Mouse (Mus musculus) retina, embryonic 14.5 days (tissue): ENCODE measurements around the gene Ift140.

Experiments used
- DNase-seq: peaks from one replicate; pipeline ENCODE4 v3.0.0-alpha.2; 2015; ENCODE audit warnings: low spot score

The Ift140 gene

DNA sequence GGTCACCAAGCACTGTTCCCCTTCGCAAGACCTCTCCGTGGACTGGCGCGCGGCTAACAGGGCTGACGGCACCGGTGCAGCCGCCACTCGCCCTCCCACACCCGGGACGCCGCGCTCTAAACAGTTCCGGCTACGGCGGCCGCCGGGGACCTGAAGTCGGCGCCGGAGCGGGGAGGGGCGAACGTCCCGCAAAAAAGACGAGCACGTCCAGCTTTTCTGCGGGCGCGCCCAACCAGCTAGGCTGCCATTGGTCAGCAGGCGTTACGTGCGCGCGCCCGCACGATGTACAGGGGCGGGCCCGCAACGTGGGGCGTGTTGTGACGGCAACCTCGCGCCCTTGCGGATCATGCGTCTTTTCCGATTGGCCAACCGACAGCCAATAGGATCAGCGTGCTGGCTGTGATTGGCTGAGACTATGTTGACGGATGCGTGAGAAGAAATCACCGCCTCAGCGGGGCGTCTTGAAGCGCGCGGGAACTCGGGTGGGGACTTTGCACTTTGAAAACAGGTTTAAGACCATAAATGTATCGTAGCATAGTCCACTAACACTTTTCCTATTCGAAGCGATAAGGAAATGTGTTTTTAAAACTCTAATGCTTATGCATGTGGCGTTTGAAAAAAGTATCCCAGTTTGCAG lies at the start of gene Ift140, which contains the start of gene Cramp1l:
TSS of gene Ift140 (plus strand) at position 431 of the 637 bp plus-strand sequence.
TSS of gene Cramp1l (minus strand) at position 134 of the 637 bp plus-strand sequence.
- peak; percentile 99 for DNase-seq

DNA sequence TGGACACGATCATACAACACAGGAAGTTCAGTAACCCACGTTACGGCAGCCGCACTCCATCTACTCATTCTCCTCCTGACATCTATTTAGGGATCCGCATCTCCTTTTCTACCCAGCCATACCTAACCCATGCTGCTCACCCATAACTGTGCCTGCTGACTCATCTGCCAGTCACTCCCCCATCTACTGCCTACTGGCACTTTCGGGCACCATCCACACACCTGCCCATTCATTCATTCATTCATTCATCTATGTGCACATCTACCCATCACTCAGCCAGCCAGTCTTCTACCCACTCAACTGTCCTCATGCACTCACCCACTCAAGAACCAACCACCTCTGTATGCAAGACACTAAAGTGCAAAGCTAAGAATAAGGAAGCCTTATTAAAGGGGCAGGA lies 28.7 kb upstream of the Ift140 start:
- no peak for DNase-seq

DNA sequence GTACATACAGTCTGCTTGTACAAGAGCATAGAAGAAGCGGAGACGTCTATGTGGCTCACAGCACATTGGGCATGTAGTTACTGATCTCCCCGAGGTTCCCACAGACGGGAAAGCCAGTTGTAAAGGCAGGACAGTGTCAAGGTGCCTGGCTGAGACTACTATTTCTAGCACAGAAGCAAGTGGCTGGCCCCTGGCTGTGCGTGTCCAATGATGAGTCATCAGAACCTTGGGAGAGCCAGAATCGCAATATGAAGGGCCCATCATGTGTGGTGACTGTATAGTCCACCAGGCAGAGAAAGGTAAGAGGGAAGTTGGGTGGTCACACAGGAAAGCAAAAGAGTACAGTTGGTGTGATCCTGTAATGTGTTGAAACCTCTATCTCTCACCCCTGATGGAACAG lies 21.2 kb upstream of the Ift140 start:
- DNase-seq, result no peak

DNA sequence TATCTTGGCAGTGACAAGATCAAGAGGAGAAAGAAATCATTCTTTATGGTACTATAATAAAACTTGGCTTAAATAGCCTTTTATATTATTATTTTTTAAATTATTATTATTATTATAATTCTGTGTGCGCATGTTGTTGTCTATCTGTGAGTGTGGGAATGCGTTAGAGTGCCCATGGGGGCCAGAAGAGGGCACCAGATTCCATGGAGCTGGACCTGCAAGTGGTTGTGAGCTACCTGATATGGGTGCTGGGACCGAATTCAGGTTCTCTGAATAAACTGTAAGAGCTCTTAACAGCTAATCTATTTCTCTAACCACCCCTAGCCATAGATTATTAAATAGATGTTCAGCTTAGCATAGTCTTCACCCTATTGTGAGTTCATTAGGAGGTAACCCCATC lies 10.8 kb upstream of the Ift140 start:
- DNase-seq, result no peak

DNA sequence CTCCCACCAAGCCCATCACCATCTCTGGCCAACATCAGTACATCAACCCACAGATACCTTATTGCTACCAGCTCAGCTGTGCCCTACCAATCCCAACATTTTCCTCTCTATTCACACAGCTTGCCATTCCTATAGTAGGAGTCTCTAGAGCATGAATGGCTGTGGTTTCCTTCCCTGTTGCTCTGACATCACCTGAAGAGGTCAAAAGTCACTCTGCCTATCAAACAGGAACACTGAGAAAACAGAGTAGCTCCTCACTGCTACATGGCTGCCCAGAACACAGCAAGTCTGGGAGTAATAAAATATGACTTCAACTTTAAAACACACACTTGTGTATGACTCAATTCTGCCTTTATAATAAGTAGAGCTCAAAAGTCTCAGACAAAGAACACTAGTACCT lies 8.4 kb upstream of the Ift140 start:
- DNase-seq, result no peak

DNA sequence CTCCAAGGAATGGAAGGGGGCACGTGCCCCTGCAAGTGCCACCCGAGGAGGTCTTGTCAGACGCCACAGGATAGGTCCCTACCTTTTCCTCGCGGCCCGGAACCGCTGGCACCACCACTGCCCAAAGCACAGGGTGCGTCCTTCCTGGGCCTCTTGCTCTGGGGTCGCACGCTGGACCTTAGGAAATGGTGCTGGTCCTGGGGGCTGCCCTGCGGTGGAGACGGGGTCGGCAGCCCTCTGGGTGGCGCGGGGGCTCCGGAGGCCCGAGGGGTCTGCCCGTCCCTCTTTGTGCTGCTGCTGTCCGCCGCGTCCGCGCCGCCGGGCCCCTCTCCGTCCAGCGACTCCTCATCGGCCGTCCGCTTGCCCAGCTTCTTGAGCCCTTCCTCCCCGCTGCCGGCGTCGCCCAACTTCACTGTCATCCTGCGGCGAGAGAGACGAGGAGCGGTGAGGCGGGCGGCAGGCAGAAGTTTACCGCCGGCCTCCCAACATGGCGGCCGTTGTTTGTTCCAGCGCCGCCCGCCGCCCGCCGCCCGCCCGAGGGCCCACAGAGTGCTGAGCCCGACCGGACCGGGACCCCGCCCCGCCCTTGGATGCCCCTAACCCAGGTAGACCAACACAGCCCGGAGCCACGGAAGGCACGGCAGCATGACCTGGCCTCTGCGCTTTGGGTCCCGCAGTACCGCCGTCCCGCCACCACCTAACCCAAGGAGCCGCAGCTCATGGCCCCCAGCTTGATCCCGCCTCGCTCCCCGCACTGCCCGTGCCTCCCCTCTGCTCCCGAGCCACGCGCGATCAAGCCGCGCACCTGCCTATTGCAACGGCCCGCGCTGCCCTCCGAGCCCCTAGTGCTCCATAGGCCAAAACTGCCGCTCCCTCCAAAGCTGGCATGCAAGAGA lies 2.0 kb upstream of the Ift140 start:
- peak; percentile 44 for DNase-seq

DNA sequence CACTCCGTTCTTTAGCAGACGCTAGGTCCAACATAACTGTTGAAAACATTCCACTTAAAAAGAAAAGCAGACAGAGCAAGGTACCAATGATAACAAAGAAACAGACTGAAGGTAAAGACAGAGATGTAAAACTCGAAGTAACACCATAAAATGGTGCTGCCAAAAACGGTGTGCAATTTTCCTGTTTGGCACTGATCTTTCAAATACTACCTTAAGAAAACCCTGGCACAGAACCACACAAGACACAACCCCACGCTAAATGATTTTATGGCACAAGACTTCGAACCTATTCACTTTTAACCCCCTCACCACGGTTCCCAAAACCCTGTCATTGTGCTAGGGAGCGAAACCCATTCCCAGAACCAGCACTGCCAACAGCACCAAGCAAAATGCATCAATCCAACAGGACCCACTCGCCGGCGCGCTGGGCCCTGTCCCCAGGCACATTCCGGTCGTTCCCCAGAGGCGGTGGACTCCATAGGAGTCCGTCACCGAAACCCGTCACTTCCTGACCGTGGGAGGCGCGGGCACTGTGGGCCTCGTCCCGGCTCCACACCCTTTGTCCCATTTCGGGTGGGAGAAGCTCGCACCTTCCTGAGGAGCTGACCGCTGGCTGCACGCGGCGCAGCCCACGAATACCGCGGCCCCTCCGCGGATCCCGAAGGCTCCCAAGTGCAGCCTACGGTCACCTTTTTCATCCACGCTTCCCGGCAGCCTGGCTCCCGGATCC lies 879 bp upstream of the Ift140 start:
- DNase-seq, result peak; percentile 49

DNA sequence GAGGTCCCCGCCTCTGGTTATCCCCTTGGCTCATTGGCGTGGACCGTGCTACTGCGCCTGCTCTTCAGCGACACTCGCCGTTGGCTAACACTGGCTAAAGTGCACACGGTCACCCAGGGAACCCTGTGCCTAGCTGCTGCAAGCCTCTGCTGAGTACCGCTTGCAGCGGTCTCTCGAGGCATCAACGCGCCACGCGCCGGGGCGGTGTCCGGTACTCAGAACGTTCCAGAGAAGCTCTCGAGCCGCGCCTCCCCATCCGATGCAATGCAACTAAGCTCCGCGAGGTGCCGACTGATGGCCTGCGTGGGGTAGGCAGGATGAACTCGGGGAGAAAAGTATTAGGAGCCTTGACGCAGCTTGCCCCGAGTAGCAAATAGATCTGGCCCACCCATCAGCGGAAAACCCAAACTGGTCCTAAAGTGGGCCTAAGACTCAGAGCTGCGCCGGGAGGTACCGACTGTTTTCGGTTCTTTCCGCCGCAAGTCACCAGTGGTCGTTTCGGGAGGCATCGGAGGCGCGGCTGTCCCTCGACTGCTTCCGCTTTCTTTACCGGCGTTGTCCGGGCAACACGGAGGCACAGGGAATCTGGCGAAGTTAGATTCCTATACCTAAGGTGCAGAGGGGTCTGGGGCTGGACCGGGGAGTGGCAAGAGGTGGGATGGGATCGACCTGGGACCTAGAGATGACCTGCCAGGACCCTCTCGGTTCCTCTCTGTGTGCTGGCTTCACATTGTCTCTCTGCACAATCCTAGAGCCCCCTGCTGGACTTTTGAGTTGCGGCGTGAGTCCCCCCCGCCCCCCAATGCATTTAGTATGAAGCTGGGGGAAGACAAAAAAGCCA lies 627 bp downstream of the Ift140 start:
- DNase-seq, result peak; percentile 73

DNA sequence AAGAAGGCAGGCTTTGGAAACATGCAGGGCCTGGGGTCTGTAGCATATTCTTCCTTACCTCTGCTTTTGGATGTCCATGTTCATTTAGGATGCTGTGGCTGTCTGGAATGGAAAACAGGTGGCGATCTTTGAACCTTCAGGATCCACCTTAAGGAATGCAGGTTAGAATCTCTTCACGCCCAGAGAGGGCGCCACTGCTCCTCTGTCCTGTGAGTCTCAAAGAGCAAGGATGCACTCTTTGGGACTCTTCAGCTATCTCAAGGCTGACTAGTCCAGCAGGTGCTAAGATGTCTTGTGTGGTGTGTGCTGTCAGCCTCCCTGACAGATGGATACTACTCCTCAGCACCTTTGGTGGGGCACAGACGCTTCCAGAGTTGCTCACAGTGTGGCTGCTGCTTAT lies 20.3 kb downstream of the Ift140 start:
- DNase-seq, result no peak

DNA sequence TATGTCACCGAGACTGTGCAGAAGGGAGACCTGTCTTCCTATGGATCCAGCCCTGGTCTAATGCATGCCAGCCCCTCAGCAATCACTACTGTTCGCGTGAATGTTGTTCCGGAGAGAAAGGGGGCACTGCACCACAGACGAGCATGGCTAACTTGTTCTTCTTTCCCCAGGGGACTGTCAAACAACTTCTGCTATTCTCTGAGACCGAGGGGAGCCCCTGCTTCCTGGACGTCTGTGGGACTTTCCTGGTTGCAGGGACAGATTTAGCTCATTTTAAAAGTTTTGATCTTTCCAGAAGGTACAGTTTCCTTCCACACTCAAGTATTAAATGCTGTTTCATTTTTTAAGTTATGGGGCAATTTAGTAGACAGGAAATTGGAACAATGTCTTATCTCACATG lies 29.0 kb downstream of the Ift140 start:
- no peak for DNase-seq

DNA sequence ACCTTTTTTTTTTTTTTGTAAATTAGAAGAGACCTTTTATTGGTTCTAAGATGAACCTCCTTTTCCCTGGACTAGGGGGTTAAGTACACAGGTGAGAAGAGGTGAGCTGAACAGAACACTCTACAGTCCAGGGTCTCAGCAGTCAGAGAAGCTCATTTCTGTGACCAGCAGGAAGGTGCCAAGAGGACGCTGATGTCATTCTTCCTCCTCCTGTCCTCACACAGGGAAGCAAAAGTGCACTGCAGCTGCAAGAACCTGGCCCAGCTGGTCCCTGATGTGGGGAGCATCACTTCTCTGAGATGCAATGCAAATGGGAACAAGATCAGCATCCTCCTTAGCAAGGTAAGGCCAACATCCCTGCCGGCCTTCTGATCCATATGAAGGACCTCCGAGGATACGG lies 29.4 kb downstream of the Ift140 start:
- DNase-seq, result no peak

DNA sequence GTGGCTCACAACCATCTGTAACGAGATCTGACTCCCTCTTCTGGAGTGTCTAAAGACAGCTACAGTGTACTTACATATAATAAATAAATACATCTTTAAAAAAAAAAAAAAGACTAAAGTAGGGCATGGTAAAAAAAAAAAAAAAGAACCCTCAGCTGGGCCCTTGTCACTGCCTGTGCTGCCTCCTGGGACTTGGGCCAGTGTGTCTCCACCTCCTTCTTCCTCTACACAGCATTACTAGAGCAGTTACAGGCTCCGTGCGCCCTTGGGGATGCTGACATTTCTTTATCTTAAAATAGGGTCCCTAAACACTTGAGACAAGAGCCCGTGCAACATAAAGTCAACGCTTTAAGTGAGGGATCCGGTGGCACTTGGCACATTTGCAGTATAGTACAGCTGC lies 31.3 kb downstream of the Ift140 start:
- no peak for DNase-seq

DNA sequence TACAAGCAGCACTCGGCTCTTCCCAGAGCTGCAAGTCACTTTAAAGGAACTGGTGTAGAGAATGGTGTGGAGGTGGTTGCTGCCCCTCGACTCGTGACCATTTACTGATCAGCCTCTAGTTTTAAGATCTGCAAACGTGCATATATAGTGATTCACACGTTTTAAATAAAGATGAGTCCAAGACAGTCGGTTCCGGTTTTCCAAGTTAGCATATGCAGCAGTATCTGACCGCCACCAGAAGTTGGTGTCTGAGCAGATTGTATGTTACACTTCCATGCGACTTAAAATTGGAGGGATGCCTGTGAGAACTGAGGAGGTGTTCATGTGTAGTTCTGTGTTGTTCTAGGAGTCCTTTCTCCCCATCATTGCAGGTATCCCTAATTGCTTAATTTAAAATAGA lies 37.4 kb downstream of the Ift140 start:
- DNase-seq, result no peak

DNA sequence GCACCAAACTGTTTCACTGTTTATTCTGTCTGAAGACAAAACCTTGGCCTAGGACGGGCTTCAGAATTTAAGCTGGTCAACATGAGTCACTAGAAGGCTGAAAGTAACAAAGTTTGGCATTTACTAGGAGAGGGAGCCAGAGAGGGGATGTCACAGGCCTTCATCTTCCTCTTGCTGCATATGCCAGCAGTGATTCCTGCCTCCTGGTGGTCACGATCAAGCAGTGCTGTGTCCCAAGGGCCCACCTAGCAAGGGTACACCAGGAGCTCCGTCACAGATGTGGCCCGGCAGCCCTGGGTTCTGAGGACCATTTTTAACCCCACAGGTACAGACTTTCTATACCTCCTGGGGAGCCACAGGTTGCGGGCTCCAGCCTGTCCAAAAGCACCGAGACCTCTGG lies 41.2 kb downstream of the Ift140 start:
- DNase-seq, result no peak

DNA sequence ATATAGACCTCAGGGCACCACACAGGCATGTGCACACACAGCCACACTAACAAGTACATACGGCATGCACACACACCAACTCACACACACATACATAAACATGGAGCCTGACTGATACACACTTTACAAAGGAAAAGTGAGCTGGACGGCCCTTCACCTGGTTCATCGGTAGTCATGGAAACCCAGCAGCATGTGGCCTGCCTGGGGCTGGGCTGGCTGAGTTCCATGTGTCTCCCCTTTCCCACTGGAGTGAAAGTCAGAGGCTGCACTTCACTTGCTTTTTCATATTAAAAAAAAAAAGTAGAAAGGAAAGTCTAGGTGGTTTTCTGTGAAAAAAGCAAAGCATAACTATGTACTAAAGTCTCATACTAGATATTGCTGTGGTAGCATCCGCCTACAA lies 47.4 kb downstream of the Ift140 start:
- DNase-seq, result no peak

DNA sequence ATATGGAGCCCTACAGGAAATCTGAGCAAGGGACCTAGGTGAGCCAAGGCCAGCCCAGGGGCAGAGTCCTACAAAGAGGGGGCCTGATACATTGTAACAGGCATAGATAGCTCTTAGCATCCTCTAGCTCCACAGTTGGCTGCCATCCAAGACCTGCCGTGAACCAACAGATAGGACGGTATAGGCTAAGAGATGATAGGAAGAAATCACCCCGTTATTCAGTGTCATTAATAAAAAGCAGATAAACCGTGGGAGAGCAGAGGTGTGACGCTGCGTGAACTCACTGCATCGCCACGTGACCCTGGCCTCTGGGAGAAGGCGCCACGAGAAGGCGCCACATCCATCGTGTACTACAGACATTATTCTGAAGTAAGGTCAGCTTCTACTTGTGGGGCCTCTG lies 48.0 kb downstream of the Ift140 start:
- DNase-seq, result no peak

DNA sequence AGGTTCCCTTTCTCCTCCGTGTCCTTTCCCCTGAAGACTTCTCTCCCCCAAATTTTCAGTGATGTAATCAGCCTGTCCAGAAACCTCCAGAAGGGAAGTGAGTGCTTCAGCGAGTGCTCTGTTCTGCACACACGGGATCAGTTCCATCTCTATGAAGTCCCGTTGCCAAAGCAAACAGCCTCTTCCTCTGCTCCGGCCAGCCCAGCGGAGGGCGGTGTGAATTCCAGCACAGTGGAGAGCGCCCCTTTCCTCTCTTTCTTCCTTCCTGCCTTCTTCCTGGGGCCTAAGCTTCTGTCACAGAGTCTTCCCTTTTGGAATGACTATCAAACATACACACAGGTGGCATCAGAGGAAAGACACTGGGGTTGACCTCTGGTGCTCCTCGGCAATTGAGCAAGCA lies 48.5 kb downstream of the Ift140 start:
- DNase-seq, result no peak

DNA sequence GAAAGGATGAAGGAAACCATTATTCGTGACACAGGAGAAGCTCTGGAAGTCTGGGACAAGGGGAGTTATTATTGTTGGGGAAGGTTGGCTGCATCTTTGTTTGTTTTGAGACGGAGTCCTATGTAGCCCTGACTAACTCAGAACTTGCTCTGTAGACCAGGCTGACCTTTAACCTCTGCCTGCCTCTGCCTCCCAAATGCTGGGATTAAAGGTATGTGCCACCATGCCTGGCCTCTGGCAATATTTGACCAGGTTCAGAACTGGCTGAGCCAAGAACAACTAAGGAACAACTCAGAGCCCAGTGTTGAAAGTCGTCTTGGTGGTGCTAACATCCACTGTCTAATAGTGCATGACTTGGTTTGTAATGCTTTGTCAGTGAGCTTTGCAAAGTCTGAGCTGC lies 49.3 kb downstream of the Ift140 start:
- DNase-seq, result no peak

DNA sequence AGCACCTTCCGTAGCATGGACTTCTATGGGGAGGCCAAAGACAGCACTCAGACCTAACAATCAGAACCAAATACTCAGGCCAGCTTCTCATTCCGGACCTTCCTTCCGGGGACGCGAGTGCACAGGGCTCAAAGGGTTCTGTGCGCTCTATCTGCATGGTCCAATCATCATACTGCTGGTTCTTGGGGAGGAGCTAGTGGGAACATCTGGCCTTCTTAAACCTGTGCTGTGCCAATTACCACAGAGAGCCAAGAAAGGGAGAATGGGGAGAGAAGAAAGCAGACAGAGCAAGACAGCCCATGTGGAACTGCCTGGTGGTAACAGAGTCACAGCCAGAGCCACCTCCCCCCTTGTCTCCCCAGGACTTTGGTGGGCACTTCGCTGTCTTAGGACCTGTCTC lies 50.7 kb downstream of the Ift140 start:
- DNase-seq, result no peak

DNA sequence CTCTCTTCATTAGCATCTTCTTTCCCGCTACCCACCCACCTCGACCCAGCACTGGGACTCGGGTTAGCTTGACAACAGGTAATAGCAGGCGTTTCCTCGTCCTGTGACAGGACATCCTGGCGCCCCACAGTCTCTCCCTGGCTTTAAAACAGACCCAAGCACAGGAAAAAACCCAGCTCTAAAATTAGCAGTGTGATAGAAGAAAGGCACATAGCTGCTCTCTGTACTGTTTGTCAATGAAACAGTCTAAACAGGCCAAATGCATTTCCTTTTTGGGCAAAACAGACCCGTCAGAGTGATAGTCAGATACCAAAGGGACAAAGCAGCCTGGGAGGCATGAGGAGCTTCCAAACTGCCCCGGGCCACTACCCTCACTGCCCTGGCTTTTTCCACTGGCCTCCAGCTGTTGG lies 51.6 kb downstream of the Ift140 start:
- DNase-seq, result no peak

DNA sequence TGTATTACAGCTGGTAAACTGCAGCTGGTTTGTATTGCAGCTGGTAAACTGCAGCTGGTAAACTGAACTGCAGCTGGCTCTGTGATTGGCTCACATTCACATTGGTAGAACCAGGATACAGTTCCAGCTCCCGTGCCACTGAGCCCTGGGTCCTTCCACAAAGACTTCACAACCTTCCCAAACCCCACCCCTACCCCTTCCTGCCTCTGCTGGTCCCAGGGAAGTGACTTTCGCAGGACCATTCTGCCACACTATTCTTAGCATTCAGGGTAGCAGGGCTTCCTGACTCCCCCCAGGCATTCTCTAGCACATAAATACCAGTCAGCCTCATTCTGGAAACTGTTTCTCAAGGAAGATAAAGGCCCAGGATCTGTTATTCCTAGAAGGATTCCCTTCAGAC lies 52.8 kb downstream of the Ift140 start:
- no peak for DNase-seq

DNA sequence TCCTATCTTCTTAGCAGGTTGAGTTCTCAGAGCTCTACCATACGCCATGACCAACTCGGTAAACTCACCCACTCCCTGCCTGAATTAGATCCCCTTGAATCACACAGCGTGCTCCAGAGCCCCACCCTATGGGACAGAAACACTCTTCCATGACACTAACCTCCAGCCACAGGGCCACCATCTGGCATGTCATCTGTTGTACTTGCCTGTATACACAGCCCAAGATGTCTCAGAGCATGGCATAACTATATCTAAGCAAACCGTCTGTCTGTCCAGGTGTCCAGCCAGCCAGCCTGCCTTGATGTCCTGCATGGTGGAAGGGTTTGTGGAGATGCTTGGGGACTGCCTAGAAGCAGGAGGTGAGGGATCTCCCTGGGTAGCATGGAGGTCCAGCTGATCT lies 61.0 kb downstream of the Ift140 start:
- no peak for DNase-seq
